Mouse (Mus musculus): ENCODE results near the gene Kcmf1.
A peak's percentile ranks its signal among the peaks of the same experiment; 100 is the strongest.
"Not testable (repeated sequence)": the region's sequence is repeated elsewhere in the genome, so short reads cannot be mapped to it uniquely, and the experiment has no call there.

Gene Kcmf1

GRCm38 (mm10) chr6:72898244-72899200 is 1.3 kb downstream of the Kcmf1 start:
- peak; percentile 29 for DNase-seq

GRCm38 (mm10) chr6:72895000-72895399 is 4.8 kb downstream of the Kcmf1 start:
- no peak for DNase-seq

GRCm38 (mm10) chr6:72891238-72891637 is 8.5 kb downstream of the Kcmf1 start:
- DNase-seq, result peak; percentile 14

GRCm38 (mm10) chr6:72888655-72889054 is 11.1 kb downstream of the Kcmf1 start:
- DNase-seq, result no peak

GRCm38 (mm10) chr6:72885268-72885667 is 14.5 kb downstream of the Kcmf1 start:
- DNase-seq, result no peak

- no peak for DNase-seq
Measured at GRCm38 (mm10) chr6:72884767-72885166, 15.0 kb downstream of the Kcmf1 start.

- DNase-seq, result no peak
Measured at GRCm38 (mm10) chr6:72882661-72883458, 16.9 kb downstream of the Kcmf1 start.

GRCm38 (mm10) chr6:72882222-72882621 is 17.6 kb downstream of the Kcmf1 start:
- DNase-seq, result no peak

- DNase-seq, result no peak
Measured at GRCm38 (mm10) chr6:72881619-72881979, 18.2 kb downstream of the Kcmf1 start.

- DNase-seq, result no peak
Measured at GRCm38 (mm10) chr6:72880913-72881618, 18.7 kb downstream of the Kcmf1 start.

- no peak for DNase-seq
Measured at GRCm38 (mm10) chr6:72876629-72877028, 23.1 kb downstream of the Kcmf1 start.

- DNase-seq, result peak; percentile 35
Measured at GRCm38 (mm10) chr6:72873338-72873737, 26.4 kb downstream of the Kcmf1 start.

GRCm38 (mm10) chr6:72872276-72872675 is 27.5 kb downstream of the Kcmf1 start:
- no peak for DNase-seq

- DNase-seq, result no peak
Measured at GRCm38 (mm10) chr6:72869601-72870000, 30.2 kb downstream of the Kcmf1 start.

GRCm38 (mm10) chr6:72868688-72869087 is 31.1 kb downstream of the Kcmf1 start:
- DNase-seq, result no peak

GRCm38 (mm10) chr6:72867746-72868145 is 32.0 kb downstream of the Kcmf1 start:
- DNase-seq, result no peak

GRCm38 (mm10) chr6:72866232-72866631 is 33.5 kb downstream of the Kcmf1 start:
- DNase-seq, result no peak

GRCm38 (mm10) chr6:72862686-72863085 is 37.1 kb downstream of the Kcmf1 start:
- not testable (repeated sequence) for DNase-seq

GRCm38 (mm10) chr6:72854256-72854655 is 45.5 kb downstream of the Kcmf1 start:
- DNase-seq, result no peak

GRCm38 (mm10) chr6:72852180-72852579 is 47.6 kb downstream of the Kcmf1 start:
- DNase-seq, result no peak

- DNase-seq, result no peak
Measured at GRCm38 (mm10) chr6:72851633-72852032, 48.1 kb downstream of the Kcmf1 start.

- no peak for DNase-seq
Measured at GRCm38 (mm10) chr6:72841986-72842502, 57.7 kb downstream of the Kcmf1 start.
